In genomic region chr3:94796181-94796580, GRCm38 (mm10) we compare ENCODE assay signal across 23 mouse cellular contexts. TPM values are rescaled to one million over a fixed set of nuclear protein-coding genes. Genes with fewer than 3 reads are reported as not detected.
"Had no signal": no experiment of that assay in that cellular context is flagged by ENCODE, and none has a peak within 500 bp of the region (broad histone marks: within the 10 kb centered on the region; RNA-seq: fewer than 3 reads in every experiment).

No protein-coding gene starts in this region.

- H3K36me3 ChIP-seq: liver, embryonic 13.5 days; liver, embryonic 15.5 days; lung, embryonic 15.5 days; midbrain, embryonic 10.5 days; midbrain, embryonic 13.5 days; neural tube, embryonic 13.5 days; neural tube, embryonic 15.5 days; stomach, embryonic 15.5 days had no signal

- H3K9me3 ChIP-seq: liver, embryonic 13.5 days; liver, embryonic 15.5 days; lung, embryonic 15.5 days; midbrain, embryonic 10.5 days; midbrain, embryonic 13.5 days; neural tube, embryonic 13.5 days; neural tube, embryonic 15.5 days; stomach, embryonic 15.5 days had no signal

- DNase-seq: liver, embryonic 13.5 days; liver, postnatal 0 days; lung, adult 2 months; lung, postnatal 14 days; lung, postnatal 36 days; right cerebral cortex, adult 18-20 months; right cerebral cortex, postnatal 25 days; right cerebral cortex, postnatal 4 days; spleen, adult 18-20 months; thymus, adult 2 months; thymus, postnatal 25 days; thymus, postnatal 4 days had no signal

- H3K4me1 ChIP-seq: lung, embryonic 15.5 days; neural tube, embryonic 13.5 days; neural tube, embryonic 15.5 days; stomach, embryonic 15.5 days had no signal

- H3K27ac ChIP-seq: liver, embryonic 13.5 days; liver, embryonic 15.5 days; lung, embryonic 15.5 days; midbrain, embryonic 10.5 days; midbrain, embryonic 13.5 days; neural tube, embryonic 13.5 days; neural tube, embryonic 15.5 days; stomach, embryonic 15.5 days; stomach, postnatal 0 days had no signal

- H3K9ac ChIP-seq: liver, embryonic 13.5 days; liver, embryonic 15.5 days; liver, postnatal 0 days; lung, embryonic 15.5 days; midbrain, embryonic 13.5 days; neural tube, embryonic 13.5 days; neural tube, embryonic 15.5 days; stomach, embryonic 15.5 days had no signal

- H3K4me2 ChIP-seq: liver, embryonic 13.5 days; liver, embryonic 15.5 days; lung, embryonic 15.5 days; midbrain, embryonic 13.5 days; neural tube, embryonic 13.5 days; neural tube, embryonic 15.5 days; stomach, embryonic 15.5 days had no signal

- H3K4me3 ChIP-seq: liver, embryonic 13.5 days; liver, embryonic 15.5 days; lung, embryonic 15.5 days; midbrain, embryonic 10.5 days; midbrain, embryonic 13.5 days; myocyte; neural tube, embryonic 13.5 days; neural tube, embryonic 15.5 days; stomach, embryonic 15.5 days had no signal

- H3K27me3 ChIP-seq: liver, embryonic 13.5 days; lung, embryonic 15.5 days; midbrain, embryonic 13.5 days; neural tube, embryonic 13.5 days; neural tube, embryonic 15.5 days; stomach, embryonic 15.5 days had no signal

- ATAC-seq: liver, postnatal 0 days; midbrain, embryonic 13.5 days; midbrain, embryonic 16.5 days had no signal

RNA-seq across cellular contexts. Expression of gene Cgn, which starts 9.9 kb away (rescaled TPM):
- total RNA-seq: megakaryocyte, adult 5-6 weeks had no signal
